Mouse (Mus musculus) neural tube, embryonic 13.5 days (tissue): ENCODE results near the gene Trip12. TPM values are rescaled to one million over a fixed set of nuclear protein-coding genes. Genes with fewer than 3 reads are reported as not detected.

Experiments used
- ATAC-seq: fragments of 200-750 bp; cut with Nextera tagmentation; 2 replicates; pipeline ENCODE4 v1.8.0; 2017; ENCODE audit warnings: low read depth, mild to moderate bottlenecking, moderate TSS enrichment, moderate library complexity
- H3K27ac ChIP-seq: fragments of 300-500 bp; sonication (generic); replicated peaks from 2 replicates; pipeline ENCODE4 v1.5.1; 2015; ENCODE audit warnings: moderate library complexity, mild to moderate bottlenecking, inconsistent platforms
- H3K27me3 ChIP-seq: fragments of 300-500 bp; sonication (generic); 2 replicates; pipeline ENCODE4 v1.6.1; 2015; ENCODE audit warnings: mild to moderate bottlenecking, inconsistent platforms
- H3K36me3 ChIP-seq: fragments of 300-500 bp; sonication (generic); 2 replicates; pipeline ENCODE4 v1.6.1; 2015; ENCODE audit warnings: mild to moderate bottlenecking, inconsistent platforms
- H3K4me1 ChIP-seq: fragments of 300-500 bp; sonication (generic); replicated peaks from 2 replicates; pipeline ENCODE4 v1.6.1; 2015; ENCODE audit warnings: inconsistent platforms
- H3K4me2 ChIP-seq: fragments of 300-500 bp; sonication (generic); 2 replicates; pipeline ENCODE4 v1.6.1; 2015; ENCODE audit warnings: inconsistent platforms, mild to moderate bottlenecking, moderate library complexity
- H3K4me3 ChIP-seq: fragments of 300-500 bp; sonication (generic); 2 replicates; pipeline ENCODE4 v1.5.1; 2015; ENCODE audit warnings: mild to moderate bottlenecking, inconsistent platforms
- H3K9ac ChIP-seq: fragments of 300-500 bp; sonication (generic); 2 replicates; pipeline ENCODE4 v1.6.1; 2015; ENCODE audit warnings: moderate library complexity, mild to moderate bottlenecking, inconsistent platforms
- H3K9me3 ChIP-seq: fragments of 300-500 bp; sonication (generic); 2 replicates; pipeline ENCODE4 v1.6.1; 2016; ENCODE audit warnings: inconsistent platforms
- WGBS: fragments of 180-500 bp; shearing (Covaris S2); methylation state at CpG from one replicate; pipeline ENCODE4 v1.1.7; 2015; 5-methylcytosine and 5-hydroxymethylcytosine counted together
- polyA plus RNA-seq: library from polyadenylated mRNA; unstranded; fragments of >200 nt; fragmentation: Nextera tagmentation; extraction: Ambion mirVana; gene quantifications from 2 replicates; pipeline ENCODE4 v1.2.1, GENCODE M21; 2015

Gene Trip12
- polyA plus RNA-seq, 1 experiment from 2014 or later, result 56.2 TPM

DNA sequence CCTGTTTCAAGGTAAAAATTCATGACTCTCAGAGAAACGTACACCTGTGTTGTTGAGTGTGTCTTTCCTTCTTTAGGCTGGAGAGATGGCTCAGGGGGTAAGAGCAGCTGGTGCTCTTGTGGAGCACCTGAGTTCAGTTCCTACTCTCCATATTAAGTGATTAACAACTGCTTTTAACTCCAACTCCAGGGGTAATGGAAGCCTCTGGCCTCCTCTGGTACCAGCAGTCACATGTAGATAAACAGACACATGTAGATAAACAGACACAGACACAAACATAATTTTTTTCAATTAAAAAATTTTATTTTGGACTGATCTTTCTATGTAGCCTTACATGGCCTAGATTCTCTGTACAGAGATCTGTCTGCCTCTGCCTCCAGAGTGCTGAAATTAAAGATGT lies 13.4 kb upstream of the Trip12 start:
- Histone ChIP-seq H3K9ac (no peak overlapping the region), H3K4me1 (no peaks in the 10 kb centered on the region), H3K27me3 (no peaks in the 10 kb centered on the region), H3K9me3 (no peaks in the 10 kb centered on the region), H3K4me3 (no peak overlapping the region), H3K27ac (no peak overlapping the region), H3K4me2 (no peak overlapping the region), H3K36me3 (0 out of 2 replicates have a peak, but pooled peaks cover 3% of the 10 kb centered on the region)
- 86% methylated on average over 1 of the region's 1 CpGs for WGBS
- no peak for ATAC-seq

GRCm38 (mm10) chr1:84851512-84852235 lies 11.4 kb upstream of the Trip12 start:
- H3K4me1 ChIP-seq, result no peaks in the 10 kb centered on the region
- H3K9me3 ChIP-seq, result no peaks in the 10 kb centered on the region
- H3K27ac ChIP-seq, result no peak overlapping the region
- no peak overlapping the region for H3K4me2 ChIP-seq
- H3K9ac ChIP-seq, result no peak overlapping the region
- WGBS, result 55% methylated on average over 9 of the region's 9 CpGs
- H3K4me3 ChIP-seq, result no peak overlapping the region
- H3K27me3 ChIP-seq, result no peaks in the 10 kb centered on the region
- 0 out of 2 replicates have a peak, but pooled peaks cover 4% of the 10 kb centered on the region for H3K36me3 ChIP-seq
- ATAC-seq, result no peak

GRCm38 (mm10) chr1:84850471-84850870 lies 10.2 kb upstream of the Trip12 start:
- Histone ChIP-seq H3K9me3 (no peaks in the 10 kb centered on the region), H3K4me3 (no peak overlapping the region), H3K4me1 (no peaks in the 10 kb centered on the region), H3K4me2 (no peak overlapping the region), H3K36me3 (0 out of 2 replicates have a peak, but pooled peaks cover 4% of the 10 kb centered on the region), H3K27me3 (no peaks in the 10 kb centered on the region), H3K9ac (no peak overlapping the region), H3K27ac (no peak overlapping the region)
- ATAC-seq, result no peak
- 95% methylated on average over 7 of the region's 7 CpGs for WGBS

DNA sequence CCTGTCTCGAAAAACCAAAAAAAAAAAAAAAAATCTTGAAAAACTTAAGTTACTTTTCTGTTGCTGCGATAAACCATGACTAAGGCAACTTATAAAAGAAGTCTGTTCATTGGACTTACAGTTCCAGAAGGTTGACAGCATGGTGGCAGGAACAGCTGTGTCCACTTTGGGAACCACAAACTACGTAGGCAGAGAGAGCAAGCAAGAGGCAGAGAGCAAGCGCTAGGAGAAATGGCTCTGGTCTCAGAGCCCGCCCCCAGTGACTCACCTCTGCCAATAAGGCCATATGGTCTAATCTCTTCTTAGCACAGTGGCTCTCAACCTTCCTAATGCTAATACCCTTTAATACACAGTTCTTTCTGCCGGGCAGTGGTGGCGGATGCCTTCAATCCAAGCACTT lies 9.5 kb upstream of the Trip12 start:
- Histone ChIP-seq H3K9me3 (no peaks in the 10 kb centered on the region), H3K9ac (no peak overlapping the region), H3K27me3 (no peaks in the 10 kb centered on the region), H3K4me2 (no peak overlapping the region), H3K4me3 (no peak overlapping the region), H3K4me1 (no peaks in the 10 kb centered on the region), H3K27ac (no peak overlapping the region), H3K36me3 (0 out of 2 replicates have a peak, but pooled peaks cover 4% of the 10 kb centered on the region)
- 91% methylated on average over 7 of the region's 7 CpGs for WGBS
- no peak for ATAC-seq

DNA sequence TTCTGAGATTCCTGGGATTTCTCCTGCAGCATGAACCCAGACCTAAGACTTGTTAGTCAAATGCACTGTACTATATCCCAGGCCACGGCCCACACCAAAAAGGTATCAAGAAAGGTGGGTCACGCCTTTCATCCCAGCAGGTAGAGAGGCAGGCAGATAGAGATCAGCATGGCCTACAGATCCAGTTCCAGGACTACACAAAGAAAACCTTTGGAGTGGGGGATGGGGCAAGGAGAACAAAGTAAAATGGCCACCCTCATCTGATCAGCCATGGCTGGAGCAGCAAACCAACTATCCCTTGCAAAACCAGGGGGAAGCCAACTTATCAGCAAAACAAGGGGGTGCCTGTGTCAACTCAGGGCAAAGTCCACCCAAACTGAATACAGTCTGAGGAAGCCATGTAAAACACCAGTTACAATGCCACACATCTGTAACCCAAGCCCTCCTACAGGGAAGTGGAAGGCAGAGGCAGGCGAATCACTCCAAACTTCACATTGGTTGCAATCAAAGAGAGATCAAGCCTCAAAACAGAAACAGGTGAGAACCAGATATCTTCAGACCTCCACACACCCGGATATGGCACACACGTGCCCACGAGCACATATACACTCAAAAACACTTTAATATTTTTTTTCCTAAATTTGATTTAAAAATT lies 8.6 kb upstream of the Trip12 start:
- no peak overlapping the region for H3K4me3 ChIP-seq
- H3K4me1 ChIP-seq, result no peaks in the 10 kb centered on the region
- ATAC-seq, result no peak
- no peak overlapping the region for H3K9ac ChIP-seq
- no peaks in the 10 kb centered on the region for H3K27me3 ChIP-seq
- no peaks in the 10 kb centered on the region for H3K9me3 ChIP-seq
- 0 out of 2 replicates have a peak, but pooled peaks cover 4% of the 10 kb centered on the region for H3K36me3 ChIP-seq
- H3K4me2 ChIP-seq, result no peak overlapping the region
- H3K27ac ChIP-seq, result no peak overlapping the region
- 97% methylated on average over 6 of the region's 6 CpGs for WGBS

DNA sequence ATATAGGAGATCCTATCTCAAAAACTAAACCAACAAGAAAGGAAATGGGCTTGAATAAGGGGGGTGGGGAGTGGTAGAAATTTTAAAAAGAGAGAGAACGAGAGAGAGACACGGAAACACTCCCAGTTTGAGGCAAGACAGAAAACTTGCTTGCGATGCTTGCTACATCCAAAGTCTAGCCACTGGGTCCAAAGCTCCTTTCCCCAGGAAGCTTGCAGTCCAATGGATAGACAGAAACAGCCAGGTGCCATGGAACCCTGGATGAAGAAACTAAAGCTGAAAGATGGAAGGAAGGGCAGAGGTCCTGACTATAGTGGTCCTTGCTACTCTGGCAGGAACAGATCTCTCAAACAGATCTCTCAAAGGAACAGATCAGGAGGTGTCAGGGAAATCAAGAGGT lies 8.0 kb upstream of the Trip12 start:
- Histone ChIP-seq H3K4me3 (no peak overlapping the region), H3K4me1 (no peaks in the 10 kb centered on the region), H3K9me3 (no peaks in the 10 kb centered on the region), H3K4me2 (no peak overlapping the region), H3K9ac (no peak overlapping the region), H3K36me3 (0 out of 2 replicates have a peak, but pooled peaks cover 4% of the 10 kb centered on the region), H3K27me3 (no peaks in the 10 kb centered on the region), H3K27ac (no peak overlapping the region)
- no peak for ATAC-seq
- WGBS, result 94% methylated on average over 3 of the region's 3 CpGs

GRCm38 (mm10) chr1:84847698-84848097 lies 7.4 kb upstream of the Trip12 start:
- Histone ChIP-seq H3K36me3 (0 out of 2 replicates have a peak, but pooled peaks cover 4% of the 10 kb centered on the region), H3K4me2 (no peak overlapping the region), H3K27me3 (no peaks in the 10 kb centered on the region), H3K4me3 (no peak overlapping the region), H3K9ac (no peak overlapping the region), H3K27ac (no peak overlapping the region), H3K4me1 (no peaks in the 10 kb centered on the region), H3K9me3 (no peaks in the 10 kb centered on the region)
- WGBS, result 87% methylated on average over 7 of the region's 7 CpGs
- ATAC-seq, result no peak

DNA sequence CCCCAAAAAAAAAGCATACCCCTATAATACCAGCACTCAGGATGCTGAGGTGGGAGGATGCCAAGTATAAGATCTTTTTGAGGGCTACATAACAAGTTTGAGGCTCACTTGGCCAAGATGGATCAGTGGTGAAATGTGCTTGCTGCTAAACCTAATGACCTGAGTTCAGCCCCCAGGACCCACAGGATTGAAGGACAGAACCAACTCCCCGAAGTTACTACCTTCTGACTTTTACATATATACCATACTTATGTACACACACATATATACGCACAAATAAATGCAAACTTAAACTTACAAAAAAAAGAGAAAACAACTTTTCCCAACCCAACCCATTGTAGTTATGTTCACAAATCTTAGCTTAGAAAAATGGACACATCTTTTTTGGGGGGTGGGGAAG lies 3.0 kb upstream of the Trip12 start:
- Histone ChIP-seq H3K4me1 (peaks cover 13% of the 10 kb centered on the region), H3K9me3 (no peaks in the 10 kb centered on the region), H3K36me3 (no peaks in the 10 kb centered on the region), H3K4me3 (no peak overlapping the region), H3K4me2 (no peak overlapping the region), H3K27ac (no peak overlapping the region), H3K9ac (no peak overlapping the region), H3K27me3 (no peaks in the 10 kb centered on the region)
- 89% methylated on average over 2 of the region's 2 CpGs for WGBS
- ATAC-seq, result no peak

- 72% methylated on average over 3 of the region's 3 CpGs for WGBS
- no peaks in the 10 kb centered on the region for H3K27me3 ChIP-seq
- no peak for ATAC-seq
- H3K9ac ChIP-seq, result peak overlapping the region; percentile 93
- no peaks in the 10 kb centered on the region for H3K9me3 ChIP-seq
- H3K4me3 ChIP-seq, result peak overlapping the region; percentile 78
- no peaks in the 10 kb centered on the region for H3K36me3 ChIP-seq
- H3K27ac ChIP-seq, result peak overlapping the region; percentile 98; the same call in 1 of the 2 replicates
- H3K4me2 ChIP-seq, result peak overlapping the region; percentile 82
- peaks cover 34% of the 10 kb centered on the region for H3K4me1 ChIP-seq
These were observed 745 bp upstream of the Trip12 start for GRCm38 (mm10) chr1:84841061-84841460.

DNA sequence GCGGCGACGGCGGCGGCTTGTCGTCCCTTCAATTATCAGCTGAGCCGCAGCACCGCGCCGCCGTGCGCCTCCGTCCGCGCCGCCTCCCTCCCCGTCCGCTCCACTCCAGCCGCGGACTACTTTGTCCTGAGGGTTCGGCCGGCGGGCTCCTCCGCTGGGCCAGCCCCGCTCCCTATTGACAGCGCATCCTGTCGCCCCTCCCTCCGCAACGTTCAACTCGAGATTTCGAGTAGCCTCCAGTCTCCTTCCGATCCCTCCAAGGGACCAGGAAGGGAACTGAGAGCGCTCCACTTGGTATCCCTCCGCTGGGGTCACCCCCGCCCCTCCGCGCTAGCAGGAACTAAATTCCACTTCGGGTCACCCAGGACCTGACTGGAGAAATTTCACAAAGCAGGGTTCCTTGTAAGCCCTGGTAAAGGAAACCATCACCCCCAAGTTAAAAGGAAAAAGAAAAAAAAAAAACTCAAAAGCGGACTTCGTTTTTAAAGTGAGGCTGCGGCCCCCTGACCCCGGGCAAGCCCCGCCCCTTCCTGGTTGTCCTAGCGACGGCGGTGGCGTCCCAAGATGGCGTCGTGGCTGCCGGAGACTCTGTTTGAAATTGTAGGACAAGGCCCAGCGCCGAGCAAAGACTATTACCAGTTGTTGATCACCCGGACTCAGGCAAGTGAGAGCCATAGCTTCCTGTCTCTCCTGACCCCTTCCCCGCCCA lies 853 bp downstream of the Trip12 start, which contains the start of gene Fbxo36:
Gene Fbxo36 (plus strand): TSS at position 533 of the 709 bp plus-strand sequence.
- H3K4me2 ChIP-seq, result peak within 1 kb of the TSS; percentile 82

GRCm38 (mm10) chr1:84838621-84839151 lies 1.6 kb downstream of the Trip12 start:
- peak overlapping the region; percentile 93 for H3K9ac ChIP-seq
- H3K27me3 ChIP-seq, result no peaks in the 10 kb centered on the region
- peaks cover 4% of the 10 kb centered on the region for H3K36me3 ChIP-seq
- WGBS, result under 1% methylated on average over 39 of the region's 44 CpGs
- H3K4me2 ChIP-seq, result peak overlapping the region; percentile 82
- H3K9me3 ChIP-seq, result no peaks in the 10 kb centered on the region
- H3K27ac ChIP-seq, result peak overlapping the region; percentile 98
- H3K4me3 ChIP-seq, result peak overlapping the region; percentile 78
- ATAC-seq, result peak; percentile 73
- peaks cover 36% of the 10 kb centered on the region for H3K4me1 ChIP-seq

More for the DNA sequence above, 853 bp downstream of the Trip12 start, which contains the start of gene Fbxo36:
- peaks cover 36% of the 10 kb centered on the region for H3K4me1 ChIP-seq
- H3K27ac ChIP-seq, result peak within 1 kb of the TSS; percentile 98
- H3K4me3 ChIP-seq, result peak within 1 kb of the TSS; percentile 78
- no peaks in the 10 kb centered on the region for H3K27me3 ChIP-seq
- H3K9ac ChIP-seq, result peak within 1 kb of the TSS; percentile 93
- ATAC-seq, result peak; percentile 91
- no peaks in the 10 kb centered on the region for H3K36me3 ChIP-seq
- under 1% methylated on average over 49 of the region's 54 CpGs for WGBS
- no peaks in the 10 kb centered on the region for H3K9me3 ChIP-seq
